Mouse (Mus musculus) A20 (cell line): ENCODE results near the gene Ccdc51.
A peak's percentile ranks its signal among the peaks of the same experiment; 100 is the strongest.

ENCODE experiments used
- DNase-seq: peaks from one replicate; pipeline ENCODE4 v3.0.0-alpha.2; 2011; ENCODE audit warnings: low read depth, low spot score

The Ccdc51 gene

GRCm38 (mm10) chr9:109056916-109057315, 25.4 kb upstream of the Ccdc51 start:
- no peak for DNase-seq

- peak; percentile 91 for DNase-seq
Observed at GRCm38 (mm10) chr9:109057543-109057942, 24.8 kb upstream of the Ccdc51 start.

DNA sequence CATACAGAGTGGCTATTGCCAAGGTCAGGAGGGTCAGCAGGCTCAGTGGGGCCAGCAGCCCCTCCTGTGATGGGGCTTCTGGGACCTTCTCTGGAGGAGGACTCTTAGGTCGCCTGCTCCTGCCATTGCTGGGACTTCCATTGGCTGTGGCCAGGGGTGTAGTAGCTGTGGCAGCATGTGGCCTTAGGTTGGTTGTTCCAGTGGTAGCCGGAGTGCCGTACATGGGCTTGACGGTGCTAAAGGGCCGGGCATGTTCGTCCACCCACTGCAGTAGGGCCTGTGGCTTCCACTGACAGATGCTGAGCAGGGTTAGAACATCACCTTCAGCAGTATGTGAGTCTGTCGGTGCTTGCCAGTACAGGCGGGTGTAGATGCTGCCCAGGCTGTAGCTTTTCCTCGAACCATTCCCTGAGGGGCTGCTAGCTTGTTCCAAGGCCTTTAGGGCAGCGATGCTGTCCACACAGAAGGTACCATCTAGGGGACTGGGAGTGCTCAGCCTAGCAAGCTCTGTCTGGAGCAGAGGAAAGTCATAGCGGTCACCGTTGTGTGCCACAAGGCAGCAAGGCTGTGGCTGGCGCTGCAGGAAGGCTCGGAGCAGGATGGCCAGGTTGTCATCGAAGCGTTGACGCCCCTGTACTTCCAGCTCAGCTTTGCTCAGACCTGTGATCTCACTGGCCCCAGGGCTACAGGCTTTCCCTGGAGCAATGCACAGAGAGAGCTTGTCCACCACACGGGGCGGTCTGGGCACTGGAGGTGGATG, 24.1 kb upstream of the Ccdc51 start:
- no peak for DNase-seq

- peak; percentile 95 for DNase-seq
Observed at GRCm38 (mm10) chr9:109059136-109059903, 23.0 kb upstream of the Ccdc51 start, which contains the start of gene Trex1. TSS of gene Trex1 (minus strand) at chr9:109059734.

DNA sequence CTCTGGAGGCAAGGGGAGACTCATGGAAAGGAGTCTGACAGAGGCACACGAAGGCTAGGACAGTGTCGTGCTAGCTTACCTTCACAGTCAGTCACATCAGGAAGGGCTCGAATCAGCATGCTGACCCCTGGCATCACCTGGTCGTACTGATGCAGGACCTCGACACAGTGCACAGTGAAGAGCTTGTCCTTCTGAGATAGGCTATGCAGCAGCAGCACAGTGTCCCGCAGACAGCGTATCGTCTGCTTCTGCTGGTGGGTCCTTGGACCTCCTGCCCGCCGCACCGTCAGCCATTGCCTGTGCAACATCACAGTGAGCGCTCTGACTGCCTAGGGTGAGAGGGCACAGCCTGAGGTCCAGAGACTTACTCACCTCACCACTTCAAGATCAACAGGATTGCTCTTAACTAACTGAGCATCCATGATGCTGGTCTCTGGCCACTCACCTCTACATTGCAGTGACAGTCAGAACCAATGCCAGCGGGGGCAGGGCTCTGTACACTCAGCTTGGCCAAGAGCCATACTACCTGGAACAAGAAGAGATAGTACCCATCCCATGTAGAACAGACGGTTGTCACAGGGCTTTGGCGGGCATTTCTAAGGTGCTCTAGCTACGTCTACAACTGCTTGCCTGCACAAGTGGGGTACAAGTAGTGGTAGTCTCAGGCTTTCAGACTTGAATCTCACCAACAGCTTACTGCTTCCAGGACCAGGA, 22.0 kb upstream of the Ccdc51 start:
- DNase-seq: no peak

DNA sequence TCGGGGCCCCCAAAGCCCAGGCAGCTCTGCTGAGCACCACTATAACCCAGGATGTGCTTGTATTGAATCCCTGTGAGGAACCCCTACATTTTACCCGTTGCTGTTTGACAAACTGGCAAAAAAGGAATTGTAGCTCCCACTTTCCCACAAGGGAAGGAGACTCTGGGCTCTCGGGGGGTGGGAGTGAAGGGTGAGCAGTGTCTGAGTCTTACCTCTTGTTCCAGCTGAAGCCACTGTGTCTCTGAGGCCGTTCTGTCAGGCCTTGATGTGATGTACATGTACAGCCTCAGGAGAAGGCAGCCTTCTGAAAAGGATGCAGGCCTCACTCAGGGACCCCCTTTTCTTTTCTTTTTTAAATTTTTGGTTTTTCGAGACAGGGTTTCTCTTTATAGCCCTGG, 21.4 kb upstream of the Ccdc51 start:
- no peak for DNase-seq

DNA sequence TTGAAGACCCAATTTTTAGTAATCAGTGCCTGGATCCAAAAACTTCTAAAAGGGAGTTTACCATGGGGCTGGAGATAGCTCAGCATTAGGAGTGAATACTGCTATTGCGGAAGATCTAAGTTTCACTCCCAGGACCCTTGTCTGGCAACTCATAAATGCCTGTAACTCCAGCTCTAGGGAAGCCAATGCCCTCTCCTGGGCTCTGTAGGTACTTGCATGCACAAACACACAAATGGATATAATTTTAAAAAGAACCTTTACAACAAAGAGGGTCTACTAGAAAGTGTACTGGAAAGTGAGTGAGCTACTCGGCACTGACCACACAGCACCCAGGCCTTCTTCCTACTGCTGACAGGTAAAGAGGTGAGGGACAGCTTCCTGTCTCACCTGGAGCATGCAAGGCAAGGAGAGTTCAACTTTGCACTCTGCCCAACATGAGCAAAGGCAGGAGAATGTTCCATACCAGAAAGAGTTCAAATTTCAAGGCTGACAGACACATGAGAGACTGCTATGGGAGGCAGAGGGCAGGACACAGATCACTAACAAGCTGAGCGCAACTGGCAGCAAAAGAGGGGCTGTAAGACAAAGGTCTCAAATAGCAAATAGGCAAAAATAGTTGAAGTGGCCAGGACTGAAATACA, 14.1 kb upstream of the Ccdc51 start:
- DNase-seq: peak; percentile 19

DNA sequence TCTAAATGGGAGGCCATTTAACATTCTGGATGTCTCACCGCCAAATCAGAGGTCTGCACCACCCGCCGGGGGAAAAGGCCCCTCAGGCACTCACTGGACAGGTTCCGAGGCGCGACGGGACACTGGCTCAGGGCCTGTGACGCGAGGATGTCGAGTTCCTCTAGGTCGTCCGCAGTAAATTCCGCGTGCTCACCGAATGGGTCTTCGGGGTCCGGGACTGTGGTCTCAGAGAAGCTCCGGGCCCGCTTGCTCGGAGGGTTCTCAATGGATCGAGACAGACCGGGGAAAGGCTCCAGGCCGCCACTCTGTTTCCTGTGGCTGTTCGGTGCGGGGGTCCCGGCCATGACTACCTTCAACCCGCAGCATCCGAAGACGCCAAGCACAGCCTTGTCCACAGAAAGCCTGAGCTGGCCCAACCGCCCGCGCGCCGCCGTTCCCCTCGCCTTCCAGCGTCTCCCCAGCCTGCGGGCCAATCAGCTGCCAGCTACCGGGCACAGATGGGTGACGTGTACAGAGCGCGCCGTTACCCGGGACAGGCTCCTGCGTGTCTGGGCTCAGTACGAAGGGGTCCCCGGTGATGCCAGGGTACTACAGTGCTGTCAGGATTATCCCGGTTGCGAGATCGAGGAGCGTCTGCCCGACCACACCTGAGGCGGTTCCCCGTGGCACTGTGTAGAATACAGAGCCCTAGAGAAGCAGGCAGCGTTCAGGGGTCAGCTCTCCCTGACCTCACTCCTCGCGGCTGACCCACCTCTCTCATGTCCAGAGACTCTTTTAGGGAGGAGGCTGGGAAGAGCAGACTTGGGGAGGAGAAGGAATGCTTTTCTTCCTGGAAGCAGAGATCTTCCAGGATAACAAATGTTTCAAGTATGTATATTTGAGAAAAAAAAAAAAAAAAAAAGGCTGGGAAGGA, 8.4 kb upstream of the Ccdc51 start, which contains the start of gene Atrip:
Atrip (minus strand) TSS at position 464 of the 913 bp plus-strand sequence.
- peak; percentile 91 for DNase-seq

- no peak for DNase-seq
Observed at GRCm38 (mm10) chr9:109080516-109080915, 1.8 kb upstream of the Ccdc51 start.

DNA sequence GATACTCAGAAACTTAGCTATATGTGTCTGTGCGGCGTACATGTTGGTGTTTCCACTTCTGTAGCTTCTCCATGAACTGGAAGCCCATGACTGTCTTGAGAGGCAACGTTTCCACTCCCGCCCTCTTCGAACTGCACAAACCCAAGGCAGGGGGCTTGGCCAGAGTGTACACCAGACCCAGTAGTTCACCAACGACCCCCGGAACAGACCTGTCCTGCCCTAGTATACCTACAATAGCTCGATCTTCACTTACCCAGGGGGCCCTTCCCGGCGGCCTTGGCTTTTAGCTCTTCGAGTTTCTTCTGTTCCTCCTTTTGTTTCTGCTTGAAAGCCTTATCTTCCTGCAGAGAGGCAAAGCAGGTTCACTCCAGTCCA, 557 bp upstream of the Ccdc51 start:
- DNase-seq: peak; percentile 33

GRCm38 (mm10) chr9:109084922-109085321, 2.6 kb downstream of the Ccdc51 start:
- peak; percentile 61 for DNase-seq

- no peak for DNase-seq
Observed at GRCm38 (mm10) chr9:109087987-109088386, 5.7 kb downstream of the Ccdc51 start.

DNA sequence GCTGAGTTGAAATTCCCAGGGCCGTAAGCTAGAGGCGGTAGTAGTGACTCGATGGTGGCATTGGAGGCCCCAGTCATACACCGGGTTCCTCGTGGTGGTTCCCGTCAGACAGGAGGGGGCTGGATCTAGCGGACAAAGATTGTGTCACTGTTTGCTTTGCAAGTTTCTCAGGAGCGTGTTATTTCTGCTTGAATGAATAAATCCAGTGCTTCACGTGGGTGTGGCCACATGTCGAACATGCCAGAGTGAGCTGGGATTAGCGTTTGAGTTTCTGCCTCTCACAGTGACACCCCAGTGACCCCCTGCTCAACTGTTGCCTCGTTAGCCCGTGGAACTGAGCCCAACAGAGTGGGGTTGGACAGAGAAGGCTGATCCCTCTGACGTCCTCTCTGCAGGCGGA, 8.2 kb downstream of the Ccdc51 start:
- no peak for DNase-seq

DNA sequence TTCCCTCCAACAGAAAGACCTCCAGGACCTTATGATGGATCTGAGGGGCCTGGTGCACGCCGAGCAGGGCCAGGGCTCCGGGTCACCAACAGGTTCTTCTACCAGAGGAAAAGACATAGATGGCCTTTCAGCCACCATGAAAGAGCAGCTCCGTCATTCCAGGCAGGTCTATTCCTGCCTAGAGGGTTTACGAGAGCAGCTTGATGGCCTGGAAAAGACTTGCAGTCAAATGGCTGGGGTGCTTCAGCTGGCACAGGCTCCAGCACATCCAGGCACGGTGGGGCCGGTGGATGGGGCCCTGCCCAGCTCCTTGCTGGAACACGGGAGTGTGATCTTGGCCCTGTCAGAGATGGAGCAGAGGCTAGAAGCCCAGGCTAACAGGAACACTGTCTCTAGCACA, 9.5 kb downstream of the Ccdc51 start:
- DNase-seq: no peak

- DNase-seq: no peak
Observed at GRCm38 (mm10) chr9:109092799-109093198, 10.5 kb downstream of the Ccdc51 start.

- no peak for DNase-seq
Observed at GRCm38 (mm10) chr9:109093786-109094552, 11.7 kb downstream of the Ccdc51 start.

- no peak for DNase-seq
Observed at GRCm38 (mm10) chr9:109094553-109095136, 12.4 kb downstream of the Ccdc51 start.

- DNase-seq: peak; percentile 55
Observed at GRCm38 (mm10) chr9:109095137-109095982, 13.1 kb downstream of the Ccdc51 start, which contains the start of gene Plxnb1. TSS of gene Plxnb1 (plus strand) at chr9:109095389.
